Mouse (Mus musculus) cerebellum, postnatal 14 days (tissue): Measurements from ENCODE around the gene Atp6v1b1.
"Not testable (repeated sequence)": the region's sequence is repeated elsewhere in the genome, so short reads cannot be mapped to it uniquely, and the experiment has no call there.

Experiments used
- DNase-seq, 2 experiments: peaks; one replicate each; pipeline ENCODE4 v3.0.0; 2021; ENCODE audit warnings: mixed read lengths in 2 of 2

Atp6v1b1 gene

DNA sequence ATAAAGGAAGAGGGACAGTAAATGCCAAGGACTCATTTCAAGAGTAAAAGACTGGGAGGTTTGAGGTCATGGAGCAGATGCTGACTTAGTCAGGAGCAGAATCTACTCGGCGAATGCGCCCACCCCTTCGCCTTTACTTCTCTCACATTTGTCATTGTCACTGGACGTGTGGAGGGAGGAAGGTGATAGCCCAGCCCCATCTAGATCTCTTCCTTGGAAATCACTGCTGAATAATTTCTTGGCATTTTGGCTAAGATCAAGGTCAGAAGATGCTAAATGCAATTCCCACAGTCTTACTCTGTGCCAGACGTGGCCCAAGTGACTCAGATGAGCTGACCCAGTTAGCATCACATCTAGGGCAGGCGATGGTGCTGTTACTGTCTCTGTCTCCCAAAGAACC is 35.5 kb downstream of the Atp6v1b1 start:
- DNase-seq: no peak

DNA sequence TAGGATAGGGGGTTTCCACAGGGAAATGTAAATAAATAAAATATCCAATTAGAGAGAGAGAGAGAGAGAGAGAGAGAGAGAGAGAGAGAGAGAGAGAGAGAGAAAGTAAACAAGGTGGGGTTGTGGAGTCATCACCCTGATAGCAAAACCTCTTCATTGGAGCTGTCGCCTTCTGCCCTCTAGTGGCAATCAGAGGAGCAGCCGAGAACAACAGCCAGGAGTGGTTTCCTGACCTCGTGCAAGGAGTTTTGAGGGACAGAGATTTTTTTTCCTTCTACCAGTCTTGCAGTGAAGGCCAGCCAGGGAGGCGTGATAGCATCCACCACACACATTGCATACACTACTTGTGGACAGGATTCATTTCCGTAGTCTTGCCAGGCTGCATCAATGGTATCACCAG is 36.2 kb downstream of the Atp6v1b1 start:
- peak; percentile 66 to 70 for DNase-seq

DNA sequence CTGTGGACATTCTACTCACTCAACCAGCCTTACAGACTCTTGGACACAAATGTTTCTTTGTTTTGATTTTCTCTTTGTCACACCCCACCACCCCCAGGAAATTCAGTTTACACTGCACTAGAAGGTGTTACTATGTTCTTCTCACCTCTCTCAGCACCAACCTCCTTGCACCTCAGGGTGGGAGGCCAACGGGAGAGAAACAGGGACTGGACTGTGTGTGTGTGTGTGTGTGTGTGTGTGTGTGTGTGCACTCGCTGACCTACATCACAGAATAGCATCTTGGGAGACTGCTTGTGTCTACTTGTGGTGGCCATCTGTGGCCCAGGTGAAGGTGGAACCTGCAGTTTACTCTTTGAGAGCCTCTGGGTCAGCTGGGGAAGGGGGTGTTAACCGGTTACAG is 43.6 kb downstream of the Atp6v1b1 start:
- DNase-seq: no peak

DNA sequence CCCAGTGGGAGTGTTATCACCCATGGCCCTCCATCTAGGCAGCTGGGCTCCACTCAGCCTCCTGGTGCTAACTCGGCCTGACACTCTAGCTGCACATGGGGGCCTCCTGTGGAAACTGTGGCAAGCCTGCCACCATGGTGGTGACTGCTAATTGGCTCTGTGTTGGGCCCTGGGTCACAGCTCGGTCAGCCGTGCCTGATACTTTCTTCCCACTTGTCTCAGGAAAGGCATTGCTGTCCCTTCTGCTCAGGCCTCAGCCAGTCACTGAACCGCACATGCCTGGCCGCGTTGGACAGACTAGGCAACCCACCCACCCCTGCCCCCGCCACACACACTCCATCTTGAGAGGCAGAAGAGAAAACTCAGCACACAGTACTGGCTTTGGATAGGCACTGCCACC is 45.8 kb downstream of the Atp6v1b1 start:
- DNase-seq: no peak

DNA sequence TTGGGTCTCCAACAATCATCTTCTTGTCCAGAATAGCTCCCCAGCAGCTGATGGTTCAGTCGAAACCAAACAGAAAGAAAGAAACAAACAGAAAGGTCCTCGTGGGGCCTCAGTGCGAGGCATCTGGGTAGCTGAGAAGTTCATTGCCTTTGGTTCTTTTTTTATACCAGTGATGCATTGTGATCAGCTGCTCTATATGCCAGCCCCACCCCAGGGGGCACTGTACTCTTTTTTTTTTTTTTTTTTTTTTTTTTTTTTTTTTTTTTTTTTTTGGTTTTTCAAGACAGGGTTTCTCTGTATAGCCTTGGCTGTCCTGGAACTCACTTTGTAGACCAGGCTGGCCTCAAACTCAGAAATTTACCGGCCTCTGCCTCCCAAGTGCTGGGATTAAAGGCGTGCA is 47.7 kb downstream of the Atp6v1b1 start:
- DNase-seq: not testable (repeated sequence)

DNA sequence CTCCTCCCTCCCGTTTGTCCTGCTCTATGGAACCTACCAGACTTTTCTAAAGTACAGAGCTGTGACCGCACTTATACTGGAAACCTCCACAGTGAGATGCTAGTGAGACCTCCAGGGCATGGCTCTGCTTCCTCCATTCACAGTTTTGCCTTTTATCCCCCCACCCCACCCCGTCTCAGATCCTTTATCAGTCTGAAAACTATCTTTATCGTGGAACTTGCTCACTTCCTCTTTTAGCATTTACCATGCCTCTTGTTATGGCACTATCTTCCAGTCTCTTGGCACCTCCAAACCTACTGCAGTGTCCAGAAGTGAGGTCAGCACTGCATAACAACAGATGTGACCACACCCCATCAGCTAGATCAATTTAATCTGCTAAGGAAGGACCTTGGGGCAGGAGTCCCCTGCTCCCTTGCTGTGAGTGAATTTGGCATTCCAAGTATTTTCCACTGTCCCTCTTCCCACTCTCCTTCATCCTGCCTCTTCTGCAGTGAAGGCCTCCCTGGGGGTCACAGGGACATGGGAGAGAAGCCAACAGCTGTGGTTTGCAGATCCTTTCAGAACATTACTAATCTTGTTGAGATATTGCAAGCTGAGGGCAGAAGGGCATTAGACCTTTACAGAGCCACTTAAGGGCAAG is 48.6 kb downstream of the Atp6v1b1 start:
- DNase-seq: no peak

DNA sequence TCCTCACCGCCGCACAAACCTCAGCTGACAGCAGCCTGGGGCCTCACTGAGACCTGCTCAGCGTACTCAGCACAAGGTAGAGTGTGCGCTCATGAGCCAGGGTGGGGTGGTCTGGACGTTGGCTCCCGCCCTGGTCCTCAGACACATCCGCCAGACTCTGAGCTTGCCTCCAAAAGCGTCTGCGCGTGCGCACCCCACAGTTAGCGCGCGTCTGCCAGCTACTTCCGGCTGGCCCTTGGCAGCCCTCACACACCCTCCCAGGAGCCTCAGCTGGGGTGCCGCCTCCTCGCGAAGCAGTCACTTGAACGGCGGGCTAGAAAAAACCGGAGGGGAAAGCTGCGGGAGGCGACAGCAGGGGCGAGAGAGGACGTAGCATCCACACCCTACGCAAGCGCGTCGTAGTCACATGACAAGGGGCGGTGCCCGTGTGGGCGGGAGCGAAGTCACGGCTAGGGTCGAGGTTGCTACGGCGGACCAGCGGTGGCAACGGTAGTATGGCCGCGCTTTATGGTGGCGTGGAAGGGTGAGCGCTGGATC is 52.0 kb downstream of the Atp6v1b1 start, which contains the start of gene Nagk:
Gene Nagk, plus strand, starts transcription at position 223 of the 537 bp plus-strand sequence.
- DNase-seq: peak; percentile 94

DNA sequence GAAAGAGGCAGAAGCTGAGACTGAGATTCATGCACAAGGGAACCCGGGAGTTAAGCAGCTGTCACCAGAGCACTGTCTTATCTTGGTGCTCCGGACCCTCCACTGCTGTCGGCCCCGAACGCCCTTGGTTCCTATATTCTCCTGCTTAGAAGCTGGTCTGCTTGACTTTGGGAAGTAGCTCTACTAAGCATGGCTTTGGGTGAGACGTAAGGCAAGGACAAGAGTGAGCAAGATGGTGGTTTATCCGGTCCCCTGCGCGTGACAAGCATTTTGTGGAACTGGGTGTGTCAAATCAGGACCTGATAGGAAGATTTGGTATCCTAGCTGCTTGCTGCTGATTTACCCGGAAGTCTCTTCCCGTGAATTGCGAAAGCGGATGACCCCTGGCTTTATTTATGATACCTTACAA is 52.7 kb downstream of the Atp6v1b1 start:
- DNase-seq: no peak

DNA sequence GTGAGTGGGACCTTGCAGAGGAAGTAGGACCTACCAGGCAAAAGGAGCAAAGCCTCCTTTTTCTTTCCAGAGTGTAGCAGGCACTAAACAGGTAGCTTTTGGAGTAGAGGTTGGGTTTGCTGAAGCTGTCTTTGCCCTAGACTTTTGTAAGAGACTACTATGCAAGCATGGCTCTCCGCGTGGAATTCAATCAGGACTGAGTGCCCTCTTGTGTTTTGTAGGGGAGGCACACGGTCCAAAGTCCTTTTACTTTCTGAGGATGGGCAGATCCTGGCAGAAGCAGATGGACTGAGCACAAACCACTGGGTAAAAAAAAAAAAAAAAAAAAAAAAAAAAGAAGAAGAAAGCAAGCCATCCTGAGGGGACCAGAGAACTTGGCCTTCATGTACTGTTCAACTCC is 53.9 kb downstream of the Atp6v1b1 start:
- no peak for DNase-seq

DNA sequence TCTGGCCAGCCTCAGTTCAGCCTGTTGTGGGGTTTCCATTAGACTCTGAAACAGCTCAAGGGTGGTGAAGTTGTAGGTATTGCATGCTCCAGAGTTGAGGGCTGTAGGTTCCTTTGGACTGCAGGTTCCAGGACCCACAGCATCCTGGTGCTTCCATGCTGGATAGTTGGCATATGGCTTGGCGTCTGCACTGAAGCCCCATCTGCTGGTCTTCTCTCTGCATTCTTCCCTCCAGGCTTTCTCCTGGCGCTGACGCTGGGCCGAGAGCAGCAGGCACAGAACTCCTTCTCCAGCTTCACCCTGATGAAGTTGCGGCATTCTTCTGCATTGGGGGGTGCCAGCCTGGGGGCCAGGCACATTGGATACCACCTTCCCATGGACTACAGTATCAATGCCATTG is 59.2 kb downstream of the Atp6v1b1 start:
- DNase-seq: peak in 1 of 2 experiments; percentile 33

DNA sequence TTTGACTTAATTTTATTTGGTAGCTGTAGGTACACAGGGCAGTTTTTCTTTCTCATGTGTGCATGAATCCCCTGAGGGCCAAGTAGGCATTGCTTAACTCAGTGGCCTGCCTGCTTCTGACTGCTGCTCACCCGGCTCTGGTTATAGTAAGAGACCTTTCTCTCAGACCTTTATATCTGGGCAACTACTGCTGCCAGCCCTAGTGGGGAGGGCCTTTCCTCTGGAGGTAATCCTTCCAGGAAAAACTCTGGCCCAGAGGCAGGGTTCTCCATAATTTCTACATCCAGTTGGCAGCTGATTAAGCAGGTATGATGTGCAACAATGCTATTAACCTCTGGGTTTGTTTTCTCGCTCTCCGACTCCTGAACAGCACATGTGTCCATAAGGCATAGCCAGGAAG is 60.1 kb downstream of the Atp6v1b1 start:
- no peak for DNase-seq
